Mouse (Mus musculus) forebrain, embryonic 11.5 days (tissue): ENCODE data around the gene Ripor2. TPM values are rescaled to one million over a fixed set of nuclear protein-coding genes. Genes with fewer than 3 reads are reported as not detected.

Experiments
- ATAC-seq: fragments of 200-750 bp; cut with Nextera tagmentation; replicated peaks from 2 replicates; pipeline ENCODE4 v1.8.0; 2017; ENCODE audit warnings: moderate TSS enrichment; ENCODE audit not compliant: low FRiP score
- DNase-seq: peaks from one replicate; pipeline ENCODE4 v3.0.0-alpha.2; 2017; ENCODE audit warnings: low spot score
- H3K27ac ChIP-seq: fragments of 300-500 bp; sonication (generic); 2 replicates; pipeline ENCODE4 v1.5.1; 2014; ENCODE audit warnings: low read depth, low read length
- H3K27me3 ChIP-seq: fragments of 300-500 bp; sonication (generic); 2 replicates; pipeline ENCODE4 v1.6.1; 2014; ENCODE audit warnings: mild to moderate bottlenecking, low read length, mixed read lengths; ENCODE audit not compliant: control insufficient read depth, insufficient read depth
- H3K36me3 ChIP-seq: fragments of 300-500 bp; sonication (generic); 2 replicates; pipeline ENCODE4 v1.6.1; 2014; ENCODE audit warnings: mild to moderate bottlenecking, low read length, moderate library complexity, mixed read lengths; ENCODE audit not compliant: control insufficient read depth, insufficient read depth
- H3K4me1 ChIP-seq: fragments of 300-500 bp; sonication (generic); replicated peaks from 2 replicates; pipeline ENCODE4 v1.6.1; 2014; ENCODE audit warnings: low read length, mixed read lengths; ENCODE audit not compliant: control insufficient read depth, insufficient read depth
- H3K4me2 ChIP-seq: fragments of 300-500 bp; sonication (generic); 2 replicates; pipeline ENCODE4 v1.6.1; 2014; ENCODE audit warnings: low read depth, mild to moderate bottlenecking, low read length, moderate library complexity, mixed read lengths; ENCODE audit not compliant: severe bottlenecking
- H3K4me3 ChIP-seq: fragments of 300-500 bp; sonication (generic); 2 replicates; pipeline ENCODE4 v1.5.1; 2014; ENCODE audit warnings: low read depth, low read length
- H3K9ac ChIP-seq: fragments of 300-500 bp; sonication (generic); 2 replicates; pipeline ENCODE4 v1.6.1; 2014; ENCODE audit warnings: low read length
- H3K9me3 ChIP-seq: fragments of 300-500 bp; sonication (generic); 2 replicates; pipeline ENCODE4 v1.6.1; 2016; ENCODE audit warnings: low read length, mixed read lengths; ENCODE audit not compliant: control insufficient read depth
- WGBS: fragments of 180-500 bp; shearing (Covaris S2); extraction: QIAGEN DNeasy Blood & Tissue Kit; methylation state at CpG from one replicate; pipeline ENCODE4 v1.1.7; 2014; 5-methylcytosine and 5-hydroxymethylcytosine counted together
- polyA plus RNA-seq: library from polyadenylated mRNA; unstranded; fragments of >200 nt; fragmentation: Nextera tagmentation; extraction: Ambion mirVana; gene quantifications from 2 replicates; pipeline ENCODE4 v1.2.1, GENCODE M21; 2014

Gene Ripor2
- polyA plus RNA-seq, 1 experiment from 2014 or later = 7.3 TPM

GRCm38 (mm10) chr13:24717677-24718076 lies 135.7 kb downstream of the Ripor2 start:
- DNase-seq (no peak), ATAC-seq (no peak)
- WGBS = 73% methylated on average over 7 of the region's 7 CpGs
- Histone ChIP-seq H3K36me3 (no peaks in the 10 kb centered on the region), H3K9ac (no peak overlapping the region), H3K4me3 (no peak overlapping the region), H3K4me1 (no peaks in the 10 kb centered on the region), H3K27me3 (no peaks in the 10 kb centered on the region), H3K9me3 (no peaks in the 10 kb centered on the region), H3K4me2 (no peak overlapping the region), H3K27ac (no peak overlapping the region)

- 0 out of 2 replicates have a peak, but pooled peaks cover 2% of the 10 kb centered on the region for H3K4me1 ChIP-seq
- H3K27me3 ChIP-seq = no peaks in the 10 kb centered on the region
- H3K9ac ChIP-seq = no peak overlapping the region
- no peak overlapping the region for H3K27ac ChIP-seq
- H3K9me3 ChIP-seq = no peaks in the 10 kb centered on the region
- 89% methylated on average over 10 of the region's 10 CpGs for WGBS
- H3K4me2 ChIP-seq = no peak overlapping the region; the same call in 1 of the 2 replicates
- H3K36me3 ChIP-seq = no peaks in the 10 kb centered on the region
- ATAC-seq (no peak), DNase-seq (no peak)
- H3K4me3 ChIP-seq = no peak overlapping the region
These were observed 139.5 kb downstream of the Ripor2 start for GRCm38 (mm10) chr13:24721502-24721901.

- Histone ChIP-seq H3K4me2 (no peak overlapping the region), H3K9ac (no peak overlapping the region), H3K27ac (no peak overlapping the region), H3K4me3 (no peak overlapping the region), H3K9me3 (no peaks in the 10 kb centered on the region), H3K36me3 (no peaks in the 10 kb centered on the region), H3K4me1 (0 out of 2 replicates have a peak, but pooled peaks cover 2% of the 10 kb centered on the region), H3K27me3 (no peaks in the 10 kb centered on the region)
- WGBS = 55% methylated on average over 8 of the region's 8 CpGs
- DNase-seq (no peak), ATAC-seq (no peak)
These were observed 141.9 kb downstream of the Ripor2 start for GRCm38 (mm10) chr13:24723699-24724394.

- WGBS = 65% methylated on average over 4 of the region's 4 CpGs
- H3K27me3 ChIP-seq = no peaks in the 10 kb centered on the region
- H3K4me2 ChIP-seq = no peak overlapping the region
- H3K4me3 ChIP-seq = no peak overlapping the region
- DNase-seq (no peak), ATAC-seq (no peak)
- H3K27ac ChIP-seq = no peak overlapping the region
- no peaks in the 10 kb centered on the region for H3K9me3 ChIP-seq
- H3K4me1 ChIP-seq = 0 out of 2 replicates have a peak, but pooled peaks cover 2% of the 10 kb centered on the region
- no peaks in the 10 kb centered on the region for H3K36me3 ChIP-seq
- no peak overlapping the region for H3K9ac ChIP-seq
These were observed 142.4 kb downstream of the Ripor2 start for GRCm38 (mm10) chr13:24724395-24724759.

GRCm38 (mm10) chr13:24729128-24729527 lies 147.1 kb downstream of the Ripor2 start:
- H3K27me3 ChIP-seq = no peaks in the 10 kb centered on the region
- no peak overlapping the region for H3K9ac ChIP-seq
- ATAC-seq (no peak), DNase-seq (no peak)
- H3K27ac ChIP-seq = no peak overlapping the region
- H3K4me1 ChIP-seq = 0 out of 2 replicates have a peak, but pooled peaks cover 2% of the 10 kb centered on the region
- no peaks in the 10 kb centered on the region for H3K9me3 ChIP-seq
- H3K4me3 ChIP-seq = no peak overlapping the region
- whole genome bisulfite sequencing = 88% methylated on average over 5 of the region's 5 CpGs
- H3K4me2 ChIP-seq = no peak overlapping the region
- H3K36me3 ChIP-seq = no peaks in the 10 kb centered on the region

- WGBS = 80% methylated on average over 5 of the region's 5 CpGs
- DNase-seq = no peak
- H3K9me3 ChIP-seq = no peaks in the 10 kb centered on the region
- H3K4me3 ChIP-seq = no peak overlapping the region
- 0 out of 2 replicates have a peak, but pooled peaks cover 2% of the 10 kb centered on the region for H3K4me1 ChIP-seq
- H3K27me3 ChIP-seq = no peaks in the 10 kb centered on the region
- no peak for ATAC-seq
- H3K36me3 ChIP-seq = no peaks in the 10 kb centered on the region
- no peak overlapping the region for H3K27ac ChIP-seq
- no peak overlapping the region for H3K9ac ChIP-seq
- no peak overlapping the region for H3K4me2 ChIP-seq
These were observed 152.5 kb downstream of the Ripor2 start for GRCm38 (mm10) chr13:24734502-24734901.

GRCm38 (mm10) chr13:24735608-24736131 lies 153.7 kb downstream of the Ripor2 start:
- no peak for ATAC-seq
- Histone ChIP-seq H3K9ac (no peak overlapping the region), H3K27ac (no peak overlapping the region), H3K9me3 (no peaks in the 10 kb centered on the region), H3K36me3 (no peaks in the 10 kb centered on the region), H3K27me3 (no peaks in the 10 kb centered on the region), H3K4me1 (0 out of 2 replicates have a peak, but pooled peaks cover 2% of the 10 kb centered on the region), H3K4me3 (no peak overlapping the region), H3K4me2 (no peak overlapping the region)
- 76% methylated on average over 6 of the region's 6 CpGs for WGBS
- no peak for DNase-seq

DNA sequence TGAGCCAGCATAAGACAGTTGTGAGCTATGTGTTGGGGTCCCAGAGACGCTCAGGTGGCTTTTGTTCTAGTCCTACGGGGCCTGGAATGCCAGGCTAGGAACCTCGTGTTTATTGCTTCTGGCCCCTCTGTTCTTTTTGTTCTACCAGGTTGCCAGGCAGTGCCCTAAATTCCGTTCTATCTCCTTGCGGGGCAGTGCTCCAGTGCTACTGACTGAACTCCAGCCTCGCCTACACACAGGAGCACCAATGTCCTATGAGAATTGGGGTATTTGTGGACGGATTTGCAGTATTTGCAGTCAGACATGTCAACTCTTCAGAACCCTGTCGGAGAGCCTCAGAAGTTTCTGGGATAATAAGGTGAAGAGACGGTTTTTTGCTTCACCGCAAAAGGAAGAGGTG lies 159.0 kb downstream of the Ripor2 start, which contains the start of gene Armh2:
Armh2 (plus strand) TSS at position 205 of the 400 bp plus-strand sequence.
- Histone ChIP-seq H3K4me3 (no peak within 1 kb of the TSS), H3K36me3 (no peaks in the 10 kb centered on the region), H3K9me3 (no peaks in the 10 kb centered on the region), H3K9ac (no peak within 1 kb of the TSS), H3K27ac (no peak within 1 kb of the TSS), H3K27me3 (no peaks in the 10 kb centered on the region), H3K4me1 (no peaks in the 10 kb centered on the region), H3K4me2 (no peak within 1 kb of the TSS)
- DNase-seq = no peak
- no peak for ATAC-seq
- 87% methylated on average over 10 of the region's 10 CpGs for WGBS

DNA sequence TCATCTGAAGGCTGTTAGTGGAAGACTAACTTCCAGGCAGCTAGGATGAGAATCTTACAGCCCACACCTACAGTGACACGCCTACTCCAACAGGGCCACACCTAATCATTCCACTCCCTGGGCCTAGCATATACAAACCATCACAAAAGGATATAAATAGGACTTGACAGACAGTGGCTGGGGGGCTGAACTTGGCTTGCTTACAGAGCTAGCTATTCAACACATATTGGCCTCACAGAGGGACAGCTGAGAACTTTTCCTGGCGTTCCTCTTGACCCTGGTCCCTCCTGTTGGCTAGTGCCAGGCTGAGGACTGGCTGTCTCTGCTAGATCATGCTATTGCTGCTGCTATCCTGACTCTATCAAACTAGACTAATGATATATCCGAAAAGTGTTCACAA lies 165.8 kb downstream of the Ripor2 start:
- Histone ChIP-seq H3K9me3 (no peaks in the 10 kb centered on the region), H3K27ac (no peak overlapping the region), H3K4me3 (no peak overlapping the region), H3K4me1 (no peaks in the 10 kb centered on the region), H3K27me3 (no peaks in the 10 kb centered on the region), H3K36me3 (peaks cover 6% of the 10 kb centered on the region; the same call in 1 of the 2 replicates), H3K9ac (no peak overlapping the region), H3K4me2 (no peak overlapping the region)
- peak; percentile 20 for DNase-seq
- 89% methylated on average over 3 of the region's 3 CpGs for WGBS
- no peak for ATAC-seq
